Mouse (Mus musculus): ENCODE measurements around the gene Ergic1.

DNA sequence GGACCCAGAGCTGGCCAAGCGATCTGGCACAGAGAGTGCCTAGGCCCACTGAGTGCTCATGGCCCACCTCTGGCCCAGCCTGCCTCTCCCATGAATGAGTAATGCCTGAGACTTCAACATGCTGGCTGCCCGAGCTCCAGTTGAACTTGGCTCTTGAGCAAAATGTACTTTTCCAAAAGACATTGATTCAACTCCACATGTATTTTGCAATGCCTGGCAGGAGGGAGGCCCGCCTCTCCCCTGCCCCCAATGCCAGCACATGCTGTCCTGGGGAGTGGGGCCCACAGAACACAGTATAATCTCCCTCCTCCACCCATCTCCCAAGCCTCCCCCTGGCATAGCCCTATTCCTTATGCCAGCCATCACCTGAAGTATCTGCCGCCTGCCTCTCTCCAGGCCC lies 31.2 kb downstream of the Ergic1 start:
- TF ChIP-seq CTCF (IDR thresholded peaks at IDR 0.05; ENCODE audit: low read depth) (no peak), EP300 (IDR thresholded peaks at IDR 0.05; ENCODE audit: low read depth) (no peak)
